Mouse (Mus musculus): ENCODE results near the gene Glb1.

- TF ChIP-seq CTCF (conservative IDR thresholded peaks at IDR 0.05; ENCODE audit: insufficient read depth, insufficient read length, low read depth, low read length): no peak
- TF ChIP-seq POLR2A (IDR thresholded peaks at IDR 0.05; ENCODE audit: low read depth, low read length): no peak
Measured at GRCm38 (mm10) chr9:114401685-114402080, 807 bp downstream of the Glb1 start.

Measured in kidney, adult 2 months (tissue).